Mouse (Mus musculus) CD4-positive, CD25-positive, alpha-beta regulatory T cell, adult 2 months (primary cell): ENCODE measurements around the gene Gnb1.
A peak's percentile ranks its signal among the peaks of the same experiment; 100 is the strongest.
"Not testable (repeated sequence)": the region's sequence is repeated elsewhere in the genome, so short reads cannot be mapped to it uniquely, and the experiment has no call there.

Experiments used
- DNase-seq: peaks from one replicate; pipeline ENCODE4 v3.0.0-alpha.2; 2012; ENCODE audit warnings: low read depth, low spot score

The Gnb1 gene

GRCm38 (mm10) chr4:155549993-155550392 lies 58.8 kb downstream of the Gnb1 start:
- DNase-seq: no peak

- no peak for DNase-seq
Measured at GRCm38 (mm10) chr4:155550446-155550845, 59.3 kb downstream of the Gnb1 start.

GRCm38 (mm10) chr4:155551073-155551472 lies 59.9 kb downstream of the Gnb1 start:
- DNase-seq: no peak

- no peak for DNase-seq
Measured at GRCm38 (mm10) chr4:155552917-155553532, 61.9 kb downstream of the Gnb1 start.

GRCm38 (mm10) chr4:155554880-155555279 lies 63.7 kb downstream of the Gnb1 start:
- DNase-seq: no peak

GRCm38 (mm10) chr4:155555464-155555863 lies 64.3 kb downstream of the Gnb1 start:
- no peak for DNase-seq

GRCm38 (mm10) chr4:155559454-155559853 lies 68.3 kb downstream of the Gnb1 start:
- DNase-seq: peak; percentile 54

GRCm38 (mm10) chr4:155560932-155561331 lies 69.8 kb downstream of the Gnb1 start:
- DNase-seq: no peak

- DNase-seq: peak; percentile 35
Measured at GRCm38 (mm10) chr4:155561661-155562442, 70.7 kb downstream of the Gnb1 start, which contains the start of gene Nadk. Nadk (plus strand) TSS chr4:155562378.

GRCm38 (mm10) chr4:155562725-155563399 lies 71.7 kb downstream of the Gnb1 start:
- DNase-seq: peak; percentile 47

GRCm38 (mm10) chr4:155563400-155564231 lies 72.5 kb downstream of the Gnb1 start:
- DNase-seq: peak; percentile 98

GRCm38 (mm10) chr4:155564315-155565069 lies 73.3 kb downstream of the Gnb1 start:
- DNase-seq: no peak

GRCm38 (mm10) chr4:155566555-155566954 lies 75.4 kb downstream of the Gnb1 start:
- no peak for DNase-seq

GRCm38 (mm10) chr4:155568170-155568569 lies 77.0 kb downstream of the Gnb1 start:
- DNase-seq: peak; percentile 78

- no peak for DNase-seq
Measured at GRCm38 (mm10) chr4:155568632-155569370, 77.6 kb downstream of the Gnb1 start.

GRCm38 (mm10) chr4:155569818-155570217 lies 78.7 kb downstream of the Gnb1 start:
- no peak for DNase-seq

- DNase-seq: not testable (repeated sequence)
Measured at GRCm38 (mm10) chr4:155570315-155570714, 79.2 kb downstream of the Gnb1 start.

GRCm38 (mm10) chr4:155571442-155571841 lies 80.3 kb downstream of the Gnb1 start:
- peak; percentile 40 for DNase-seq

- DNase-seq: no peak
Measured at GRCm38 (mm10) chr4:155573155-155573554, 82.0 kb downstream of the Gnb1 start.

- DNase-seq: no peak
Measured at GRCm38 (mm10) chr4:155573876-155574275, 82.7 kb downstream of the Gnb1 start.
